Mouse (Mus musculus) stomach, embryonic 14.5 days (tissue): ENCODE measurements around the gene Adora2a. TPM values are rescaled to one million over a fixed set of nuclear protein-coding genes. Genes with fewer than 3 reads are reported as not detected.
A peak's percentile ranks its signal among the peaks of the same experiment; 100 is the strongest.

Experiments
- ATAC-seq: fragments of 200-750 bp; cut with Nextera tagmentation; 2 replicates; pipeline ENCODE4 v1.8.0; 2017; ENCODE audit warnings: low read depth, moderate TSS enrichment; ENCODE audit not compliant: insufficient number of reproducible peaks, insufficient read depth, low FRiP score
- H3K27ac ChIP-seq: fragments of 300-500 bp; sonication (generic); 2 replicates; pipeline ENCODE4 v1.5.1; 2014; ENCODE audit warnings: mild to moderate bottlenecking, low read length, moderate library complexity, mixed read lengths
- H3K27me3 ChIP-seq: fragments of 300-500 bp; sonication (generic); 2 replicates; pipeline ENCODE4 v1.6.1; 2014; ENCODE audit warnings: low read length, control low read depth, mixed read lengths; ENCODE audit not compliant: control insufficient read depth, insufficient read depth
- H3K36me3 ChIP-seq: fragments of 300-500 bp; sonication (generic); 2 replicates; pipeline ENCODE4 v1.6.1; 2014; ENCODE audit warnings: mild to moderate bottlenecking, control low read depth, low read length, moderate library complexity, mixed read lengths; ENCODE audit not compliant: control insufficient read depth, insufficient read depth
- H3K4me1 ChIP-seq: fragments of 300-500 bp; sonication (generic); 2 replicates; pipeline ENCODE4 v1.6.1; 2014; ENCODE audit warnings: low read length, control low read depth, mixed read lengths; ENCODE audit not compliant: control insufficient read depth, insufficient read depth
- H3K4me2 ChIP-seq: fragments of 300-500 bp; sonication (generic); replicated peaks from 2 replicates; pipeline ENCODE4 v1.6.1; 2014; ENCODE audit warnings: low read depth, low read length, control low read depth
- H3K4me3 ChIP-seq: fragments of 300-500 bp; sonication (generic); 2 replicates; pipeline ENCODE4 v1.5.1; 2014; ENCODE audit warnings: low read depth, low read length, control low read depth
- H3K9ac ChIP-seq: fragments of 300-500 bp; sonication (generic); replicated peaks from 2 replicates; pipeline ENCODE4 v1.6.1; 2014; ENCODE audit warnings: low read depth, mild to moderate bottlenecking, control low read depth, low read length, moderate library complexity, mixed read lengths
- H3K9me3 ChIP-seq: fragments of 300-500 bp; sonication (generic); 2 replicates; pipeline ENCODE4 v1.6.1; 2016; ENCODE audit warnings: low read depth, low read length, control low read depth; ENCODE audit not compliant: control insufficient read depth
- WGBS: fragments of 180-500 bp; shearing (Covaris S2); extraction: QIAGEN DNeasy Blood & Tissue Kit; methylation state at CpG from one replicate; pipeline ENCODE4 v1.1.7; 2014; 5-methylcytosine and 5-hydroxymethylcytosine counted together
- polyA plus RNA-seq: library from polyadenylated mRNA; unstranded; fragments of >200 nt; fragmentation: Nextera tagmentation; extraction: Ambion mirVana; gene quantifications from 2 replicates; pipeline ENCODE4 v1.2.1, GENCODE M21; 2014

The Adora2a gene
- polyA plus RNA-seq, 1 experiment from 2014 or later: 3.8 TPM

DNA sequence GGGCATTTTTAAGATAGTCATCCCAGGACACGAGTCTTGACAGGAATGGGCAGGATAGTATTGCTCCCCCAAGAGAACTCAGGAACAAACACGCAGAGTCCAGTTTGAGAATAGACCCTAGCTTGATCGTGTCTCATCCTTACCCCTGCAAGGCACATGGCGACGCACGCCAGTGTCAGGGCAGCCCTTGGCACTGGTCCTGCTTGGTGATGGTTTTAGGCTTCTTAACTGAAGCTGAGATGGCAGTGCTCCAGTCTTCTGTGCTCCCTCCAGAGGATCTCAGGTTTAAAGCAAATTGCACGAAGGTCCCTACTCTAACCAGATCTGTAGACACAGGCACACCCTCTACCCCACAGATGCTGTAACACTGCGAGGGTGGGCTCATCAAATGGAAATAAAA lies 921 bp upstream of the Adora2a start:
- ATAC-seq: no peak
- peaks cover 7% of the 10 kb centered on the region; the same call in 1 of the 2 replicates for H3K27me3 ChIP-seq
- peaks cover 13% of the 10 kb centered on the region; the same call in 1 of the 2 replicates for H3K4me1 ChIP-seq
- H3K9ac ChIP-seq: no peak overlapping the region
- peaks cover 8% of the 10 kb centered on the region for H3K36me3 ChIP-seq
- no peaks in the 10 kb centered on the region for H3K9me3 ChIP-seq
- no peak overlapping the region for H3K4me3 ChIP-seq
- H3K27ac ChIP-seq: no peak overlapping the region
- 82% methylated on average over 8 of the region's 8 CpGs for WGBS
- no peak overlapping the region for H3K4me2 ChIP-seq

GRCm38 (mm10) chr10:75316472-75316871 lies 205 bp upstream of the Adora2a start:
- no peak overlapping the region for H3K27ac ChIP-seq
- H3K4me3 ChIP-seq: peak overlapping the region; percentile 43
- H3K4me2 ChIP-seq: peak overlapping the region; percentile 78
- H3K4me1 ChIP-seq: peaks cover 13% of the 10 kb centered on the region; the same call in 1 of the 2 replicates
- peaks cover 7% of the 10 kb centered on the region; the same call in 1 of the 2 replicates for H3K27me3 ChIP-seq
- H3K9me3 ChIP-seq: no peaks in the 10 kb centered on the region
- peak overlapping the region; percentile 42; the same call in 1 of the 2 replicates for H3K9ac ChIP-seq
- 6% methylated on average over 9 of the region's 9 CpGs for WGBS
- ATAC-seq: peak; percentile 30
- H3K36me3 ChIP-seq: peaks cover 5% of the 10 kb centered on the region

DNA sequence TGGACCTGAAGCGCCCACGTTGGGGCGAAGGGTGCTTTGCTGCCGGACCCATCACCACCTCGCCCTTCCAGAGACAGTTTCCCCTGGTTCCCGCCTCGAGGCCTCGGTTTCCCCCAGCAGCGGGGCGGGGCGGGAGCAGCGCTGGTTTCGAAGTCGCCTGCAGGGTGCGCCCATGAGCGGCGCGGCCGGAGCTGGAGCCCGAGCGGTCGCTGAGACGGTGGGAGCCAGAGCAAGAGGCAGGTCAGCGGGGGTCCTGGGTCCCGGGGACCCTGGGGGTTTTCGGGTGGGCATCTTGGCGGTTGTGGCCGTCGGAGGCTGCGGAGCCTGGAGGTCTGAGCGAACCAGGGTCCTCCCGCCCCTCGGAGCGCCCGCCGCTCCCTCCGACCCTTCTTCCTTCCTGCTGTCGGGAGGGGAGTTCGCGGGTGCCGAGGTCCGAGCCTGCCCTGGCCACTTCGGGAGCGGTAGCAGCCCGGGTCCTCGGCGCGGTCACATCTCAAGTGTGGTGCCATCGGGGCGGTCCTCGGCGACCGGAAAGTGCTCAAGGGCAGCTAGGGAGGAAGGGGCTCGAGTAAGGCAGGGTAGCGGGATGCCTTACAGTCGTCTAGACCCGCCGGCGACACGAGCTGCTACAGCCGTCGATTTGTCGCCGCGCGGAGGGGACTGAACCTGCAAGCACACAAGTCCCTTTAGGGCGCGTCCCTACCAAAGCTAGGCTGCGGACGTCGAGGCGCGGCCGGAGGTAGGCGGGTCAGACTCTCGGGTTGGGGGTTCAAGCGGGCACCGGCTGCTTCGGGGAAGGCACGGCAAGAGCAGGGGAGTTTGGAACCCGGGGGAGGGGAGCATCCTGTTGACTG lies 458 bp downstream of the Adora2a start:
- Histone ChIP-seq H3K4me3 (peak overlapping the region; percentile 43), H3K27me3 (peaks cover 7% of the 10 kb centered on the region; the same call in 1 of the 2 replicates), H3K9me3 (no peaks in the 10 kb centered on the region), H3K9ac (peak overlapping the region; percentile 42; the same call in 1 of the 2 replicates), H3K27ac (no peak overlapping the region; the same call in 1 of the 2 replicates), H3K4me1 (peaks cover 13% of the 10 kb centered on the region; the same call in 1 of the 2 replicates), H3K36me3 (peaks cover 5% of the 10 kb centered on the region; the same call in 1 of the 2 replicates), H3K4me2 (peak overlapping the region; percentile 78)
- ATAC-seq: peak; percentile 60; the same call in 1 of the 2 replicates
- 2% methylated on average over 80 of the region's 81 CpGs for WGBS

- WGBS: 72% methylated on average over 6 of the region's 6 CpGs
- peak overlapping the region; percentile 78; the same call in 1 of the 2 replicates for H3K4me2 ChIP-seq
- peaks cover 15% of the 10 kb centered on the region; the same call in 1 of the 2 replicates for H3K4me1 ChIP-seq
- ATAC-seq: no peak
- H3K27ac ChIP-seq: no peak overlapping the region
- no peak overlapping the region for H3K9ac ChIP-seq
- peaks cover 7% of the 10 kb centered on the region; the same call in 1 of the 2 replicates for H3K27me3 ChIP-seq
- 0 out of 2 replicates have a peak overlapping the region, but pooled peaks have one; percentile 43 for H3K4me3 ChIP-seq
- peaks cover under 1% of the 10 kb centered on the region; the same call in 1 of the 2 replicates for H3K36me3 ChIP-seq
- no peaks in the 10 kb centered on the region for H3K9me3 ChIP-seq
Measured at GRCm38 (mm10) chr10:75318206-75318605, 1.5 kb downstream of the Adora2a start.

DNA sequence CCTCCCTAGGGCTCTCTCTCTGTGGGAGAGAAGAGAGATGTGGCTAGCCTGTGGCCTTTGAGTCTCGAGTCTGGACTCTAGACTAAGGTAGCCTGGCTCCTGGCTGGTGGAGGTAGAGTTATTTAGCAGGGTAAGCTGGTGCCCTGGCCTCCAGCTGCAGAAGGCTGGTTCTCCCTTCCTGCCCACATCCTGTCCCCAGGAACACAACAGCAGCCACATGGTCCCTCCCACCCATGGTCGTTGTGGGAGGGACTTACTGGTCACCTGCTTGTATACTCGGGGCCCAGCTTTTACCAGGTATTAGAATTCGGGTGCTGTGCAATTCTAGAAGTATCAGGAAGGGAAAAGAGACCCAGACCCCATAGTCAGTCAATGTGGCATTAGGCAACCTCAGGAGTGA lies 3.6 kb downstream of the Adora2a start:
- Histone ChIP-seq H3K27ac (no peak overlapping the region), H3K36me3 (no peaks in the 10 kb centered on the region), H3K9me3 (no peaks in the 10 kb centered on the region), H3K9ac (no peak overlapping the region), H3K4me1 (peaks cover 8% of the 10 kb centered on the region; the same call in 1 of the 2 replicates), H3K4me3 (no peak overlapping the region), H3K4me2 (no peak overlapping the region), H3K27me3 (peaks cover 7% of the 10 kb centered on the region; the same call in 1 of the 2 replicates)
- WGBS: 56% methylated on average over 4 of the region's 4 CpGs
- ATAC-seq: no peak

GRCm38 (mm10) chr10:75322966-75323365 lies 6.3 kb downstream of the Adora2a start:
- Histone ChIP-seq H3K4me2 (no peak overlapping the region), H3K4me1 (0 out of 2 replicates have a peak, but pooled peaks cover 2% of the 10 kb centered on the region), H3K9ac (no peak overlapping the region), H3K36me3 (no peaks in the 10 kb centered on the region), H3K27me3 (peaks cover 3% of the 10 kb centered on the region; the same call in 1 of the 2 replicates), H3K4me3 (no peak overlapping the region), H3K27ac (no peak overlapping the region), H3K9me3 (no peaks in the 10 kb centered on the region)
- 62% methylated on average over 6 of the region's 6 CpGs for WGBS
- ATAC-seq: no peak

DNA sequence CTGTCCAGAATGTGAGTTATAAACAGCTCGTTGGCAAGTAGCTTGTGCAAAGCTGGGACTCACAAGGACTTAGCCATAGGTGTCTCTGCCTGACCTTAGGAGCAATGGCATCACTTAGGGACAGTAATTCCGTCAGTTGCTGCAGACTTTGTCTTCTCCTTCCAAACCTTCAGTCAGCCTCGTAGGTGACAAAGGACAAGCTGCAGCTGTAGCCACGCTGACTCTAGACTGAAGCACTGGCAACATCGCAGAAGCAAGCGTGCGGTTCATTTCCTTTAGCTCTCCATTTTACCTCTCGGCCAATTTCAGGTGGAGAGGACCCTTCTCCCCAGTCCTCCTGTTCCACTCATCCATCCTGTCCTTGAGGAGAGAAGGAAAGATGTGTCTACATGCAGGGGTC lies 7.3 kb downstream of the Adora2a start:
- H3K4me3 ChIP-seq: no peak overlapping the region
- no peak for ATAC-seq
- H3K4me1 ChIP-seq: 0 out of 2 replicates have a peak, but pooled peaks cover 2% of the 10 kb centered on the region
- no peak overlapping the region for H3K27ac ChIP-seq
- no peaks in the 10 kb centered on the region for H3K9me3 ChIP-seq
- no peaks in the 10 kb centered on the region for H3K36me3 ChIP-seq
- H3K9ac ChIP-seq: no peak overlapping the region
- no peaks in the 10 kb centered on the region for H3K27me3 ChIP-seq
- 82% methylated on average over 8 of the region's 8 CpGs for WGBS
- H3K4me2 ChIP-seq: no peak overlapping the region

DNA sequence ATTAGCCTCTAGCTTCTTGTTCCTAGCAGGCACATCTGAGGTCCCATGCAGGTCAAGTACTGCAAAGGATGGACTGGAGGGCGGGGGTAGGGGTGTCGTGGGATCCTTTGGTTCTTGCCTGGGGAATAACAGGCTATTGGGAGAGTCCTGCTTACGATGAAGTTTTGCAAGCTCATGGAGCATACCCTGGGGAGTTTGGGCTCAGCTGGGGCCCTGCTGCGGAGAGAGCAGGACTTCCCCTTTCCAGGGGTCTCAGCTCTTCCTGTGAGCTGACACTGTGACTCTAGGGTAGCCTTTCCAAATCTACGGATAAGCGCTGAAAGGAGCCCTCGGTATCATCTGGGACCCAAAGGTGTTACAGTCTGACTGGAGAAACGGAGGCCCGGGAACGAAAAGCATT lies 7.7 kb downstream of the Adora2a start:
- no peak overlapping the region for H3K27ac ChIP-seq
- no peaks in the 10 kb centered on the region for H3K27me3 ChIP-seq
- no peaks in the 10 kb centered on the region for H3K36me3 ChIP-seq
- ATAC-seq: no peak
- H3K9ac ChIP-seq: no peak overlapping the region
- H3K4me1 ChIP-seq: 0 out of 2 replicates have a peak, but pooled peaks cover 2% of the 10 kb centered on the region
- H3K4me2 ChIP-seq: no peak overlapping the region
- no peak overlapping the region for H3K4me3 ChIP-seq
- no peaks in the 10 kb centered on the region for H3K9me3 ChIP-seq
- WGBS: 65% methylated on average over 10 of the region's 10 CpGs
